Mouse (Mus musculus): ENCODE measurements around the gene Fzd5. TPM values are rescaled to one million over a fixed set of nuclear protein-coding genes. Genes with fewer than 3 reads are reported as not detected.

Fzd5 gene
- total and polyA plus RNA-seq, 2 experiments from 2014 or later = 0.38 to 2.7 TPM

DNA sequence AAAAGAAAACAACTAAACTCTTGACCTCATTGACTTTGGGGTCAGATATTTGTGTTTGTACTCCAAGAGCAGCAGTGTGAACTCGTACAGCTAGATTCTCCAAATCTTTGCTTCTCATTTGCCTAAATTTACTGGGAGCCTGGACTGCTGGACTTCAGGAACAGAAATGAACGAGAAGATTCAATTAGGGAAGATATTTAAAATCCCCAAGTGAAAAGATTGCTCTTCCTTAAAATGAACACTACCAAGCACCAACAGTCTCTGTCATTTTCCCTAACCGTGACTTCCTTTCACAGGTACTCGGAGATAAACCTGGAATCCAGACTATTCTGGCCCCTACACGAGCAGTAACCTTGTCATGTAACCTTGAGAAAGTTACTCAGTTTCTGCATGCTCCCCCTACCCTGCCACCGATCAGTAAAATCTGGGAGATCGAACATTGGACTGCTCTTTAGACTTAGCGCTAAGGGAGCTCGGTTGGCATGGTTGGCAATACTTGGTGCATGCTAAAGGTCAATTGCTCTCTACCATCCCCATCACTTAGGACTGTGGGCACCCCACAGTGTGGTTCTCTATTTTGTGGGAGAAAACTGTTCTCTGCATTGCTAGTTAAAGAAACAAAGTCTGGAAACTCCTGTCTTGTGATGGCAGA, 47.9 kb downstream of the Fzd5 start:
- peak overlapping the region; percentile 95 for H3K4me3 ChIP-seq (ENCODE audit: low read length)
- peaks cover 12% of the 10 kb centered on the region for H3K4me1 ChIP-seq (ENCODE audit: insufficient read depth, low read length)
- DNase-seq (ENCODE audit: low spot score) (no peak), ATAC-seq (no peak)
- WGBS = 29% methylated on average over 9 of the region's 9 CpGs
- H3K9ac ChIP-seq (replicated peaks; ENCODE audit: low read length) = peak overlapping the region; percentile 22; the same call in 1 of the 2 replicates
- H3K27me3 ChIP-seq (ENCODE audit: insufficient read depth, low read length) = no peaks in the 10 kb centered on the region
- H3K36me3 ChIP-seq (ENCODE audit: insufficient read depth, low read length) = no peaks in the 10 kb centered on the region
- H3K4me2 ChIP-seq (ENCODE audit: low read depth, low read length) = peak overlapping the region; percentile 88
- no peak overlapping the region for H3K27ac ChIP-seq
- no peak for TF ChIP-seq CTCF (IDR thresholded peaks at IDR 0.05; ENCODE audit: low read depth)
- no peaks in the 10 kb centered on the region for H3K9me3 ChIP-seq (ENCODE audit: low read length)

DNA sequence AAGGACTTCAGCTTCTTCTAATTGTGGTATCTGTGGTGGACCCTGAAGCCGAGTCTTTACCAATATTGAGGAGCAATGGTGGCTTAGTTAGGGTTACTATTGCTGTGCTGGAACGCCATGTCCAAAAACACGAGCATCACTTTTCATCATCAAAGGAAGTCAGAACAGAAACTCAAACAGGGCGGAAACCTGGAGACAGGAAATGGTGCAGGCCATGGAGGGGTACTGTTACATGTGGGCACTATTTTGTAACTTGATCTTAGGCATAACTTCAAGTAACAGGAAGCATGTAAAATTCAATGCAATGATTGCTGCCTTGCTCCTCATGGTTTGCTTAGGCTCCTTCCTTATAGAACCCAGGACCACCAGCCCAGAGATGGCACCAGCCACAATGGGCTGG, 49.5 kb downstream of the Fzd5 start:
- 88% methylated on average over 4 of the region's 4 CpGs for WGBS
- DNase-seq (ENCODE audit: low spot score) = no peak
- Histone ChIP-seq H3K4me2 (ENCODE audit: low read depth, low read length) (no peak overlapping the region), H3K9me3 (ENCODE audit: low read length) (no peaks in the 10 kb centered on the region), H3K4me1 (ENCODE audit: insufficient read depth, low read length) (peaks cover 8% of the 10 kb centered on the region), H3K4me3 (ENCODE audit: low read length) (no peak overlapping the region), H3K27me3 (ENCODE audit: insufficient read depth, low read length) (no peaks in the 10 kb centered on the region), H3K36me3 (ENCODE audit: insufficient read depth, low read length) (no peaks in the 10 kb centered on the region), H3K27ac (no peak overlapping the region), H3K9ac (replicated peaks; ENCODE audit: low read length) (no peak overlapping the region)
- TF ChIP-seq CTCF (IDR thresholded peaks at IDR 0.05; ENCODE audit: low read depth) = no peak
- no peak for ATAC-seq

DNA sequence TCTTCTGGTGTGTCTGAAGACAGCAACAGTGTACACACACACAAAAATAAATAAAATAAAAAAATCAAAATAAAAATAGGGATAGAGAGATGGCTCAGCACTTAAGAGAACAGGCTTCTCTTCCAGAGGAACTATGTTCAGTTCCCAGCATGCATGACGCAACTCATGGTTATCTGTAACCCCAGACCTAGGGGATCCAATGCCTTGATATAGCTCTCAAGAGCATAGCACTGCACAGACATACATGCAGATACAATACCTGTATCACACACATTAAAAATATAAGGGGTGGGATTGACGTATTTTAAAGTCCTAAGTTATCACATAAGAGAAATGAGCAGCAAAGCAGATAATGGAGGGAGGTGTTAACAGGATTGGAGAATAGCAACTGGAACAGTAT, 53.1 kb downstream of the Fzd5 start:
- 95% methylated on average over 2 of the region's 2 CpGs for WGBS

DNA sequence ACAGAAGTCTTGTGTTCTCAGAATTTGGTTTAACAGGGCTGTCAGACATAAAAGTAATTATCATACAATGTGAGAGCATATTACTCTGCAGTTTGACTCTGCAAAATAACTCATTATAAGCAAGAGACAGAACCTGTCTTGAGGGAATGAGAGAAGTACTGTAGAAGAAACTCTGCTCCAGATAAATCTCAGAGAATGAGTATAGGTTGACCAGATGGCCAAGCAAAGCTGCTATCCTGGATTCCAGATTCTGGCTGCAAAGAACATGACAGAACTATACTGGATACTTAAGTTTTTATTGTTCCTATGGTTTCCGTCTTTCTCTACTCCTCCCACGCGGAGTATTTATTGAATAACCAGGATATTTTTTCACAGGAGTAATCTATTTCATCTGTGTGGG, 54.5 kb downstream of the Fzd5 start:
- H3K4me2 ChIP-seq (ENCODE audit: low read depth, low read length) = no peak overlapping the region
- H3K27me3 ChIP-seq (ENCODE audit: insufficient read depth, low read length) = no peaks in the 10 kb centered on the region
- H3K4me3 ChIP-seq (ENCODE audit: low read length) = no peak overlapping the region
- whole genome bisulfite sequencing = 92% methylated on average over 3 of the region's 3 CpGs
- DNase-seq (ENCODE audit: low spot score) (no peak), ATAC-seq (no peak)
- no peaks in the 10 kb centered on the region for H3K36me3 ChIP-seq (ENCODE audit: insufficient read depth, low read length)
- H3K27ac ChIP-seq = no peak overlapping the region
- TF ChIP-seq CTCF (IDR thresholded peaks at IDR 0.05; ENCODE audit: low read depth) = no peak
- H3K9ac ChIP-seq (replicated peaks; ENCODE audit: low read length) = no peak overlapping the region
- no peaks in the 10 kb centered on the region for H3K9me3 ChIP-seq (ENCODE audit: low read length)
- H3K4me1 ChIP-seq (ENCODE audit: insufficient read depth, low read length) = no peaks in the 10 kb centered on the region

More for the DNA sequence above, 53.1 kb downstream of the Fzd5 start:
- Histone ChIP-seq H3K27ac (no peak overlapping the region), H3K4me3 (ENCODE audit: low read length) (no peak overlapping the region), H3K9ac (replicated peaks; ENCODE audit: low read length) (no peak overlapping the region), H3K36me3 (ENCODE audit: insufficient read depth, low read length) (no peaks in the 10 kb centered on the region), H3K27me3 (ENCODE audit: insufficient read depth, low read length) (no peaks in the 10 kb centered on the region), H3K9me3 (ENCODE audit: low read length) (no peaks in the 10 kb centered on the region), H3K4me1 (ENCODE audit: insufficient read depth, low read length) (no peaks in the 10 kb centered on the region), H3K4me2 (ENCODE audit: low read depth, low read length) (no peak overlapping the region)
- ATAC-seq (no peak), DNase-seq (ENCODE audit: low spot score) (no peak)
- TF ChIP-seq CTCF (IDR thresholded peaks at IDR 0.05; ENCODE audit: low read depth) = no peak

DNA sequence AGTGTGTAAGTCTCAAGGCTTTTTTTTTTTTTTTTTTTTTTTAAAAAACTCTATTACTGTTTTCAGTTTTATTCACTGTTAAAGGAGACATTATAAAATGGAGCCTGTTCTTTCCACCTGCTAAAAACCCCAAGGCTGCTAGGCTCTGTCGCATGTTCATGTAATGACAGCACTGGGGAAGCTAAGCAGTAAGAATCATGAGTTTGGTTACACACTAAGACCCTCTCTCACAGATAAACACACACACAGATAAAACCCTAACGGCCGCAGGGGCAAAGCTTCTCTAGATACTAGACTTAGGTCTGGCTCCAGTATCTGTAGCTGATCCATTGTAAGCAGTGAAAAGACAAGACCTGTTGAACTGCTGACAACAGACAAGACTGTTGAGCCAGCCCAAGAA, 56.1 kb downstream of the Fzd5 start:
- WGBS = 96% methylated on average over 3 of the region's 3 CpGs

More for the DNA sequence above, 56.1 kb downstream of the Fzd5 start:
- Histone ChIP-seq H3K9me3 (ENCODE audit: low read length) (no peaks in the 10 kb centered on the region), H3K4me1 (ENCODE audit: insufficient read depth, low read length) (no peaks in the 10 kb centered on the region), H3K4me2 (ENCODE audit: low read depth, low read length) (no peak overlapping the region), H3K36me3 (ENCODE audit: insufficient read depth, low read length) (no peaks in the 10 kb centered on the region), H3K27me3 (ENCODE audit: insufficient read depth, low read length) (no peaks in the 10 kb centered on the region), H3K4me3 (ENCODE audit: low read length) (no peak overlapping the region), H3K9ac (replicated peaks; ENCODE audit: low read length) (no peak overlapping the region), H3K27ac (no peak overlapping the region)
- ATAC-seq (no peak), DNase-seq (ENCODE audit: low spot score) (no peak)
- no peak for TF ChIP-seq CTCF (IDR thresholded peaks at IDR 0.05; ENCODE audit: low read depth)

Other genes starting within 250 kb of the Fzd5 start
- gene Creb1, start 205.1 kb downstream of the Fzd5 start, total RNA-seq (2014; rRNA removed) = 45.6 and 50.3 TPM in 2 replicates
- gene Creb1, start 205.1 kb downstream of the Fzd5 start, polyA plus RNA-seq (2015; fragmentation: Nextera tagmentation; extraction: Ambion mirVana) = 12.1 and 12.4 TPM in 2 replicates
- 12.4 and 16.4 TPM in 2 replicates for gene Mettl21a, start 120.5 kb downstream of the Fzd5 start, total RNA-seq (2014; rRNA removed)
- gene Mettl21a, start 120.5 kb downstream of the Fzd5 start, polyA plus RNA-seq (2015; fragmentation: Nextera tagmentation; extraction: Ambion mirVana) = 12.9 and 15.0 TPM in 2 replicates
- 17.5 and 19.7 TPM in 2 replicates for gene Ccnyl1, start 47.3 kb downstream of the Fzd5 start, total RNA-seq (2014; rRNA removed)
- gene Ccnyl1, start 47.3 kb downstream of the Fzd5 start, polyA plus RNA-seq (2015; fragmentation: Nextera tagmentation; extraction: Ambion mirVana) = 3.5 and 3.9 TPM in 2 replicates
- gene Plekhm3, start 219.1 kb upstream of the Fzd5 start, total RNA-seq (2014; rRNA removed) = 12.4 and 22.4 TPM in 2 replicates
- gene Plekhm3, start 219.1 kb upstream of the Fzd5 start, polyA plus RNA-seq (2015; fragmentation: Nextera tagmentation; extraction: Ambion mirVana) = 4.7 and 6.1 TPM in 2 replicates